Mouse (Mus musculus): Measurements from ENCODE around the gene Sh2d4b.

Sh2d4b gene

GRCm38 (mm10) chr14:40914701-40915100 lies 21.6 kb upstream of the Sh2d4b start:
- in situ Hi-C loops (cut with MboI; ENCODE audit: low pct_unique_long_range_greater_than_20kb in 1 of 2, low sequenced_read_pairs in 2 of 2, unreplicated experiment in 1 of 2) = loop anchor here (5.0 kb wide), 3 partner anchors 33 to 58 kb away; partner anchors contain the start of gene Tspan14 (in 1 of the 2)

- in situ Hi-C loops (cut with MboI; ENCODE audit: low pct_unique_long_range_greater_than_20kb in 1 of 2, low sequenced_read_pairs in 2 of 2, unreplicated experiment in 1 of 2) = loop anchor here in 1 of 2 experiments (5.0 kb wide), 1 partner anchor 34 kb away; no protein-coding TSS in a partner anchor
Observed at GRCm38 (mm10) chr14:40913709-40914108, 20.6 kb upstream of the Sh2d4b start.

GRCm38 (mm10) chr14:40911529-40911928 lies 18.5 kb upstream of the Sh2d4b start:
- in situ Hi-C loops (cut with MboI; ENCODE audit: low pct_unique_long_range_greater_than_20kb in 1 of 2, low sequenced_read_pairs in 2 of 2, unreplicated experiment in 1 of 2) = loop anchor here in 1 of 2 experiments (5.0 kb wide), 1 partner anchor 36 kb away; no protein-coding TSS in a partner anchor

- in situ Hi-C loops (cut with MboI; ENCODE audit: low pct_unique_long_range_greater_than_20kb in 1 of 2, low sequenced_read_pairs in 2 of 2, unreplicated experiment in 1 of 2) = no loop called here
Observed at GRCm38 (mm10) chr14:40908763-40909162, 15.7 kb upstream of the Sh2d4b start.

DNA sequence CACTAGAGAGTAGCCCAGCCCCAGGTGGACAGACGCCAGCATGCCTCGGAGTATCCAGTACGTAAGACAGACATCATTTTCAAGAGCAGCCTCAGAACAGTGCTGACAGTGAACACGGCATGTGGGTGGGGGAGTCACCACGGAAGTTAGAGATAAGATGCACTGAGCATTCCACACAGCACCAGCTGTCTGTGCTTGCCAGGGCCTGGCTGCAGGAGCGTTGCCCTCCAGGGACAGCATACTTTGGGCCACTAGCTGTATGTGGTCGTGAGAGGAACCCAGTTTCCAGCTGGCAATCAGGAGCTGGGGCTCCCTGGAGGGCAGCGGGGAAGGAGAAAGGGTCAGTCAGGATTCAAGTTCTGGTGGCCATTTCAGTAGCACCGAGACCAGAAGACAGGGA lies 13.7 kb upstream of the Sh2d4b start:
- in situ Hi-C loops (cut with MboI; ENCODE audit: low pct_unique_long_range_greater_than_20kb in 1 of 2, low sequenced_read_pairs in 2 of 2, unreplicated experiment in 1 of 2) = no loop called here

GRCm38 (mm10) chr14:40905813-40906212 lies 12.7 kb upstream of the Sh2d4b start:
- in situ Hi-C loops (cut with MboI; ENCODE audit: low pct_unique_long_range_greater_than_20kb in 1 of 2, low sequenced_read_pairs in 2 of 2, unreplicated experiment in 1 of 2) = no loop called here

GRCm38 (mm10) chr14:40902307-40903055 lies 9.4 kb upstream of the Sh2d4b start:
- in situ Hi-C loops (cut with MboI; ENCODE audit: low pct_unique_long_range_greater_than_20kb in 1 of 2, low sequenced_read_pairs in 2 of 2, unreplicated experiment in 1 of 2) = no loop called here

DNA sequence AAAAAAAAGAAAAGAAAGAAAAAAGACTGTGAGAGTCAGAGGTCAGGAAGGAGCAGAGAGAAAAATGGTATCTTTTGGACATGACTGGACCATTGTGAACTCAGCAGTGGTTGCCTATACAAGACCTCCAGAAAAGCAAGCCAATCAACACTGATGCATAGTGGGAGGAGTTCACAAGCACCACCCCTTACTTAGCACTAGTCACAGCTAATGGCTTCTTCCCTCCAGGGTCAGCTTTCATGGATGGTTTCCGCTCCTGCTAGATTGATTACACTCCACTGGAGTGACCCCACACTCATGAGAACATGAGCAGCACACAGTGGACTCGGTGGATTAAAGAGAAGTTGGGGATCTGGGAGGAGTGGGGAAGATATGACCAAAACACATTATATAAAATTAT lies 7.2 kb upstream of the Sh2d4b start:
- in situ Hi-C loops (cut with MboI; ENCODE audit: low pct_unique_long_range_greater_than_20kb in 1 of 2, low sequenced_read_pairs in 2 of 2, unreplicated experiment in 1 of 2) = no loop called here

- in situ Hi-C loops (cut with MboI; ENCODE audit: low pct_unique_long_range_greater_than_20kb in 1 of 2, low sequenced_read_pairs in 2 of 2, unreplicated experiment in 1 of 2) = no loop called here
Observed at GRCm38 (mm10) chr14:40897916-40898315, 4.8 kb upstream of the Sh2d4b start.

GRCm38 (mm10) chr14:40895681-40896080 lies 2.6 kb upstream of the Sh2d4b start:
- in situ Hi-C loops (cut with MboI; ENCODE audit: low pct_unique_long_range_greater_than_20kb in 1 of 2, low sequenced_read_pairs in 2 of 2, unreplicated experiment in 1 of 2) = no loop called here

- in situ Hi-C loops (cut with MboI; ENCODE audit: low pct_unique_long_range_greater_than_20kb in 1 of 2, low sequenced_read_pairs in 2 of 2, unreplicated experiment in 1 of 2) = no loop called here
Observed at GRCm38 (mm10) chr14:40894576-40895247, 1.6 kb upstream of the Sh2d4b start.

DNA sequence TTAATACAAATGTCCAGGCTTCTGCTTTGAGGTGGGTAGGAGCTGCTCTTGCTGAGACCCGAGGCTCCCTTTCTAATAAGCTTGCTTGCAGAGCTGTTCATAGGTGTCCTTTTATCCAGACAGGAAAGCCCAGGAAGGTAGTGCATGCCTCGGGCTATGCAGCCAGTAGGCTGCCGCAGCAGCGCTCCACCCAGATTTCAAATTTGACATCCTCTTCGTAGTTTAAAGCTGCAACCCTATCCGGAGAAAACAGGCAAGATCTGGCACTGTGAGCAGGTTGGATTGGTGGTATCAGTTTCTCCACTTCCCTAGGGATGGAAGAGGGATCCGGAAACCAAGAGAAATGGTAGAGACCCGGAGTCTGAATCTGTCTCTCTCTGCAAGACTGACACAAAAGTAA lies 818 bp upstream of the Sh2d4b start:
- in situ Hi-C loops (cut with MboI; ENCODE audit: low pct_unique_long_range_greater_than_20kb in 1 of 2, low sequenced_read_pairs in 2 of 2, unreplicated experiment in 1 of 2) = no loop called here

- in situ Hi-C loops (cut with MboI; ENCODE audit: low pct_unique_long_range_greater_than_20kb in 1 of 2, low sequenced_read_pairs in 2 of 2, unreplicated experiment in 1 of 2) = no loop called here
Observed at GRCm38 (mm10) chr14:40892326-40892825, 690 bp downstream of the Sh2d4b start.

- in situ Hi-C loops (cut with MboI; ENCODE audit: low pct_unique_long_range_greater_than_20kb in 1 of 2, low sequenced_read_pairs in 2 of 2, unreplicated experiment in 1 of 2) = no loop called here
Observed at GRCm38 (mm10) chr14:40891506-40891905, 1.6 kb downstream of the Sh2d4b start.

GRCm38 (mm10) chr14:40889704-40890103 lies 3.4 kb downstream of the Sh2d4b start:
- in situ Hi-C loops (cut with MboI; ENCODE audit: low pct_unique_long_range_greater_than_20kb in 1 of 2, low sequenced_read_pairs in 2 of 2, unreplicated experiment in 1 of 2) = no loop called here

DNA sequence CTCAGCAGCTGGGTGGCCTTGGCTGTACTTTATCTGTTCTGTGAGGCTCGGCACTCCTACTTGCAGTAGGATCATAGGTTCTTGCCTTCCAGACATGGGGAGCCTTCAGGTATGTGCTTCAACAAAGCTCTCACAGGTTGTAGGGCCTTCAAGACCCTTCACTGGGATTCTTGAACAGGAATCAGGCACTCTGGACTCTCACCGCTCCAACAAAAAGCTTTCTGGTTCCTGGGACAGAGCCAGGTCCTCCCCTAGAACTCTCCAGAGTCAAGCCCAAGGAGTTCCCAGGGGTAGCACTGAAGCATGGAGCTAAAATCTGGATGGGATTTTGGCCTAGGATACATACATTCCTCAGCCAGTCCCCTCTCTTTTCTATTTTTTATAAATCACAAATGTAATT lies 3.9 kb downstream of the Sh2d4b start:
- in situ Hi-C loops (cut with MboI; ENCODE audit: low pct_unique_long_range_greater_than_20kb in 1 of 2, low sequenced_read_pairs in 2 of 2, unreplicated experiment in 1 of 2) = no loop called here

DNA sequence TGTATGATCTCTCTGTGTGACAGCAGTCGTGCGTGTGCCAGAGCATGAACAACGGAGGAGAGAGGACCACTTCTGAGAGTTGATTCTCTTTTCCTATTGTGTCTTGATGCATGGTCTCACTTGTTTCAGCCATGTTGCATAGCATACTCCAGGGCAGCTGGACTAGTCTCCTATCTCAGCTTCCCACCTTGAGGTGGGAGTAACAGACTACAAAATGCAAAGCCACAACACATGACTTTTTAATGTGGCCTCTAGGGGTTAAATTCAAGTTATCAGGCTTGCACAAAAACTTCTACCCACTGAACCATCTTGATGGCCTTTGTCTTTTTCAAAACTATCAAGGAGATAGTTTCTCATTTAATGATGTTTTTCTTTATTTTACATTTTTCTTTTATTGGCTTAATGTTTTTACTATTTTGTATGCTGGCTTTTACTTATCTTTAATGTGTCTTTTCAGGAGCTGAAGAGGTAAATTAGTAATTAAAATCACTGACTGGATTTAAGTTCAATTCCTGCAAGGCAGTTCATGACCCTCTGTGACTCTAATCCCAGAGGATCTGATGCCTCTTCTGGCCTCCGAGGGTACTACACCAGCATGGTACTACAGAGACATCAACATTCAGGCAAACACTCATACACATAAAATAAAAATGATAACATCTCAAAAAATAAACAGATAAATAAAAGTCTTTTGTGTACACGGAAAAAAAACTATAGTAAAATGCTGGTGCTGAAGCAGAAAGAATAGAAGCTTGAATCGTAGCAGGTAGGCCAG lies 6.5 kb downstream of the Sh2d4b start:
- in situ Hi-C loops (cut with MboI; ENCODE audit: low pct_unique_long_range_greater_than_20kb in 1 of 2, low sequenced_read_pairs in 2 of 2, unreplicated experiment in 1 of 2) = no loop called here

GRCm38 (mm10) chr14:40885752-40886151 lies 7.3 kb downstream of the Sh2d4b start:
- in situ Hi-C loops (cut with MboI; ENCODE audit: low pct_unique_long_range_greater_than_20kb in 1 of 2, low sequenced_read_pairs in 2 of 2, unreplicated experiment in 1 of 2) = no loop called here

DNA sequence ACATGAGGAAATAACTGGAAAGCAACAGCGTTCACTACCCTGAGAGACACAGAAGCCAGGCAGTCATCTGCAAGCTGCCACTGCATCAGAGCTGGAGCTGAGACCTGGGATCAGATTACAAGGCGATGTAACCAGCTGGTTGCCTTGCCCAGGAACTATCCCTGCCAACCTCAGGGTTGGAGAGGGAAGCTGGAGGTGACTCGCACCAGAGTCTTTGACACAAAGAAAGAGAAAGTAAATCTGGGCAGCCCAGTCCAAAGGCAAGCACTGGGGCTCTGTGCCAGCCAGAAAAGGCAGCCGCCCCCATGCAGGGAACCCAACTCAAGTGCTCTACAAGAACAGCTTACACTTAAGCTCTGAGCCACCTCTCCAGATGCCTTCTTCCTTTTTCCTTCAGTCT lies 7.8 kb downstream of the Sh2d4b start:
- in situ Hi-C loops (cut with MboI; ENCODE audit: low pct_unique_long_range_greater_than_20kb in 1 of 2, low sequenced_read_pairs in 2 of 2, unreplicated experiment in 1 of 2) = no loop called here
